Mouse (Mus musculus) embryo, embryonic 10.5 days (tissue): ENCODE data around the gene A130010J15Rik.

Experiments used
- DNase-seq: peaks from one replicate; pipeline ENCODE4 v3.0.0-alpha.2; 2015; ENCODE audit warnings: low spot score

A130010J15Rik gene

GRCm38 (mm10) chr1:193167746-193168145, at the start of gene A130010J15Rik:
Gene A130010J15Rik, plus strand, starts transcription at chr1:193168046.
- DNase-seq, result no peak

DNA sequence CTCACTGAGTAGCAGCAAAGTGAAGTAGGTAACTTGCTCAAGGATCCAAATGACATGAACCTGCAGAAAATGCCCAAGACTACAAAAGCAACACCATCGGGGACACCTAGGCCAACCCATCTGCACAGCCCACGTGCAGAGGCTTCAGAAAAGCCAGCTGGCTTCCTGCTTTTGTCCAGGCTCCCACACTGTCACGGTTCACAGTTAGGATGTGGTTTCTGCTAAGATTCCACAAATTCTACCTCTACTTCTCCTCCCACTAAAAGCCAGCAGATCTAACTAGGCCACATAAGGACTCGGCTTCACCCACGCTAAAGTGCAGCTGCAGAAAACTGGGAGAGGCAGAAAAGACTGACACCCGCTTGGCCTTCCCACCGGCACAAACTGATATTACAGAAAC, 45.1 kb upstream of the A130010J15Rik start:
- DNase-seq, result no peak

- DNase-seq, result no peak
Measured at GRCm38 (mm10) chr1:193123290-193123689, 44.6 kb upstream of the A130010J15Rik start.

DNA sequence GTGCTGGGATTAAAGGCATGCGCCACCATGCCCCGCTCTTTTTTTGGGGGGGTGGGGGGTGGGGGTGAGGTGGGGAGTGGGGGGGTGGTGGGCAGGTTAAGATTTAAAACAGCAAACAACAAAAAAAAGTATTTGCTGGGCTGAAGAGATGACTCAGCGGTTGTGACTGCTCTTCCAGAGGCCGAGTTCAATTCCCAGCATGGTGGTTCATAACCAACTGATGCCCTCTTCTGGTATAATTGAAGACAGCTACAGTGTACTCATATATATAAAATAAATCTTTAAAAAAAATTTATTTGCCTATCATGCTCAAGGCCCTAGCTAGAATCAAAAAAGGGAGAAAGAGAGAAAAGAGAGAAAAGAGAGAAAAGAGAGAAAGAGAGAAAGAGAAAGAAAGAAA, 42.0 kb upstream of the A130010J15Rik start:
- no peak for DNase-seq

GRCm38 (mm10) chr1:193128055-193128454, 39.8 kb upstream of the A130010J15Rik start:
- no peak for DNase-seq

DNA sequence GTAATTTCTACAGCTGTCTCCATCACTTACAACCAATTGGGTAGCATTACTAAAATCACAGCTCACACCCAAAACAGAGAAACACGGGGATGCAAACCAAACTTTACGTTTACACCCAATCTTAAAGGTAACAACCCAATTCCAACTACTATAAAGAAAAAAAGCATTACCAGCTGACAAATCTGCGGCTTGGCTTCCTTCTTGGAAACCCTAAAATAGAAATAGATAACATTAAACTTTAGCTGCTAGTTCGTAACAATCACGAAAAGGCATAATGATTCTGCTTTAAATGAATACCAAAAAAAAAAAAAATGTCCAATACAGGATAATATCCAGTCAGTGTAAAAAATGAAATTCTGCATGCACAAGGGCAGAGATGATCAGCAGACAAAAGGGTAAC, 38.5 kb upstream of the A130010J15Rik start:
- DNase-seq, result no peak

DNA sequence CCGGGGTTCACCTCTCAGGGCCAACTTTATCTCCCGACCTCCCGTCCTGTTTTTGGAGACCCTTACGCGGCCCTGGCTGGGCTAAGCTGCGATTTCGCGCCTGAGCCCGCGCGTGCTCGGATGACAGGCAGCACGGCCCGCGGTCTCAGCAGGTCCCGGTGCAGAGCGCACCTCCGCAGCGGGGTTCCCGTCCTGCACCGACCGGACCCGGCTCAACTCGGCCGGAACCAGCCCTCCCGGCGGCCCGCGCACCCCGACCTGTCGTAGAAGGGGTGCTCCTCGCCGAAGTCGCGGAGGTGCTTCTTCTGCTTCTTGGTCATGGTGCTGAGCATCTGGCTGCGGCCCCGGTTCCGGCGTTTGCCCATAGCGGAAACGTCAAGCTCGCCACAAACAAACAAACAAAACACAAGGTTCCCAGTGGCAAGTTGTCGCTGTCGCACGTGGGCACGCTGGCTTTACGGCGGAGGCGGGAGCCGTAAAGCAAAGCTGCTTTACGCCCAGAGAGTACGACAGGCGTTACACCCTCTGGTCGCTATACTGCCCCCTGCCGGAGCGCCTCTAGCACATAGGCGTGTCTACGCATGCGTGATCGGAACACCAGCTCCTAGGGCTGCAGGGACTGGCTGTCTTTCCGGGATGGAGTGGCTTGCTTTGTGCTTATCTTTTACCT, 37.9 kb upstream of the A130010J15Rik start, which contains the start of gene Diexf:
Gene Diexf (minus strand): TSS at position 487 of the 670 bp plus-strand sequence.
- DNase-seq, result peak; percentile 100

GRCm38 (mm10) chr1:193130456-193130825, 37.4 kb upstream of the A130010J15Rik start:
- DNase-seq, result no peak

GRCm38 (mm10) chr1:193130839-193131238, 37.0 kb upstream of the A130010J15Rik start:
- no peak for DNase-seq

DNA sequence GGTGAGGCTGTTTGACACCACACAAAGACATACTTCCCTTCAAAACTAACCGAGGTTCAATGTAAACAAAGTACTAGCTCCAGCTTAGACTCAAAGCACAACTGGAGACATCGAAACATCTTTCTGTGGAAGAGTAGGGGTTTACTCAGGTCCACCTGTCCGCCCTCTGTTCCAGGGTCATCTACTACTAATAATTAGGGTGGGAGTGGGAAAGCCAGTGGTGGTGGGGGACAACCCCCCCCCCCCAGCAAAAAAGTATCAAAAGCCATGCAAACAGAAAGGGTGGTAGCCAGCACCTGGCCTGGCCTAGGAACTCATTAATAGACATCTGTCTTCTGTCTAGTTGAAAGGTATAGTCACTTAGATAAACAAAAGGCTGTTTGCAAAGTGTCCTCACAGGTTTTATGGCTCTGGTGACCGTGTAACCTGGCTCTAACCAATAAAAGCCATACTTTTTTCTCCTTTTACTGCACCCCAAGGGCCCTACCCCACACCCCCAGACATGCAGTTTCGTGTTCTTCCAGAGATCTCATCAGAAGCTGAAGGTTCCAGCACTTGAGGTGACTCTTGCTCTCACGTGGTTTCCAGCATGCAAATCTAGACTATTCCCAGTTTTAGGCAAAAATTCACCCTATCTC, 36.4 kb upstream of the A130010J15Rik start:
- DNase-seq, result no peak

GRCm38 (mm10) chr1:193132385-193132784, 35.5 kb upstream of the A130010J15Rik start:
- DNase-seq, result no peak

DNA sequence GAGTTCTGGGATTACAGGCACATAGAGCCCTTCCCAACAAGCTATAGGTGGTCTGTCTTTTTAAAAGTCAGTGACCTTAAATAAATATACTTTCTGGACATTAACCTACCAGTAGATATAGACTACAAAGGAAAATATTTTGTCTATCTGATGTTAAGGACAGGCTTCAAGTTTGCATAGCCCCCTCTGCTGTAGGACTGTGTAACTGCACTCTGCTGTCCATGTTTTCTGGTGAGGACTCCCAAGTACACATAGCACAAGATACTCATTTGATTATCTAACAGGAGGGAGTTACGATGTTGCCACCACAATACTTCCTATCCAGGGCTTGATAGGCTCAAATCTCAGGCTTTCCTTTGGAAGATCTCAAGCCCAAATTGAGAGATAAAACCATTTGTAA, 34.1 kb upstream of the A130010J15Rik start:
- peak; percentile 8 for DNase-seq

DNA sequence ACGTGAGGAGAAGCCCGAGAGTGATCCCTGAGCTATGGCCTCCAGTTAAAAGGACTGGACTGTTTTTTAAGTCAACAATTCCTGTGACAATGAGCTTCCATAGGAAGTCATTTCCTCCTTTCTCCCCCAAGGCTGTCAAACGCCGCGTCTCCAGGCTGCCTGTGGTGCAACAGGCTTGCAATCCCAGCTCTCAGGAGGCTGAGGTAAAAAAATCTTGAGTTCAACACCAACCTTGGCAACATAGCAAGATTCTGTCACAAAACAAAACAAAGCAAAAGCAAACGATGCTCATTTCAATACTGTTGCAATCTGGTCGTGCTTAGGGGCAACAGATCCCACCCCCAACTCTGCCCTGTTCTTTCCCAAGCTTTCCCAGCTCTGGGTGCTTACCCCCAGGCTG, 29.8 kb upstream of the A130010J15Rik start:
- no peak for DNase-seq

DNA sequence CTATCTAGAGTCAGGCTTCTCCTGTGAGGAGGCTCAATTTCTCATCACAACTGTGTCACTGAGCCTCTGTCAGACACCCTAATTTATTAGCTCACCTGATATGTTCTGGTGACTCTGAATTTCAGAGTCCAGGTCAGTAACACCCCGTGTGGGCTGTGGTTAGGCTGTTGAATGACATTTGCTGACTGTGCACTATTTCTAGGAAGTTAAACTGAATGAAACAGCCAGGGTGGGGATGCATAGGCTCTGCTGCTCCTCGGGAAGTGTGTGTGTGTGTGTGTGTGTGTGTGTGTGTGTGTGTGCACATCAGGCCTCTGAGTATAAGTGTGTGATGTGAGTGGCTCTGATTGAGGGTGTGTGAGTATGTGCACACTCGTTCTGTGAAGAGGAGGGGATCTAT, 29.2 kb upstream of the A130010J15Rik start:
- no peak for DNase-seq

DNA sequence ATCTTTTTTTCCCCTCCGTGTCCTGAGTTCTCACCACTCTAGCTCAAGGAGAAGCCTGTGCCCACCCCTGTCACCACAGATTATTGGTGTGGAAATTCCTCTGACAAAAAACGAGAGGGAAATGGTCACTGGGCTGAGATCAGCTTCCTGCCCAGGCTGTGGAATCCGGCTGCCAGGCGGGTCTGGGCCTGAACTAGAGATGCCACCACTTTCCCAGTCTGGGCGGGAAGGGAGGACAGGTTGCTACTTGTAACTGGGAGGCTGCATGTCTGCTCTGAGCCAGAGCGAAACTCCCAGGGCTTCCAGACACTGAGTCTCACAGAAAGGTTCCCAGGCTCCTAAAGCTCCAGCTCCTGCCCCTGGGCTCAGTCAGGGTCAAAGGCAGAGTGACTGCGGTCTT, 26.7 kb upstream of the A130010J15Rik start:
- no peak for DNase-seq

- DNase-seq, result no peak
Measured at GRCm38 (mm10) chr1:193142517-193143062, 25.3 kb upstream of the A130010J15Rik start.

DNA sequence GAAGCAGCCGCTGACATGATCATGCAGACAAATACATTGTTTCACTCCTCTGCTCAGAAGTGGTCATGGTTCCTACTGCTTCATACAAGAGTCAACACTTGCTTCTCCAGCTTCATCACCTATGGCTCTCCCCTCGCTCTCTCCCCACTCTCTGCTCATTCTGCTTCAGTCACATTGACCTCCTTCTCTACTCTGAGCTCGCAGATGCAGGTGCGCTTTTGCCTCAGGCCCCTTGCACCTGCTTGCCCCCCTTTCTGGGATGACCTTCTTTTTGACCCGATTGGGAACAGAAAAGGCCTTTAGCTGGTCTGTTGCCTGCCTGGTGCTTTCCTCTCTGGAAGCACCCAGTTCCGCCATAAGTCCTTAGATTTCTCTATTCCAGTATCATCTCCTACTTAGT, 23.3 kb upstream of the A130010J15Rik start:
- DNase-seq, result no peak

GRCm38 (mm10) chr1:193145101-193145500, 22.7 kb upstream of the A130010J15Rik start:
- DNase-seq, result no peak

GRCm38 (mm10) chr1:193146416-193146815, 21.4 kb upstream of the A130010J15Rik start:
- DNase-seq, result no peak

GRCm38 (mm10) chr1:193149231-193149630, 18.6 kb upstream of the A130010J15Rik start:
- no peak for DNase-seq

DNA sequence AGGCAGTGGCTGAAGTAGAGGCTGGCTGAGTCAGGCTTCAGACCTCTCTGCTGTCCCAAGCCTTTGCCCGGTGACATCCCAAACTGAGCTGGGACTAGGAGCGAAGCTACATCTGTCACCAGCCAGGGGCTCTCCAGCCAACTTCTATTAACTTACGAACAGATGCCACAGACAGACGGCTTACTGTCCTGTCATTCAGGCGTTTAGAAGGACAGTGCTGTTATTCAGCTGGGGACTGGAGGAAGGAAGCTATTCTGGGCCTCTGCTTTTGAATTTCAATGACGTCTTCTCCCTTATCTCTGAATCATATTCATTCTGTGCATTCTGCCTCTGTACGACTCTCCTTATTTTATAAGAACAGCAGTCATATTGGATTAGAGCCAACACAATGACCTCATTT, 16.7 kb upstream of the A130010J15Rik start:
- DNase-seq, result no peak

GRCm38 (mm10) chr1:193152872-193153271, 15.0 kb upstream of the A130010J15Rik start, which contains the start of gene Irf6:
Gene Irf6, plus strand, starts transcription at chr1:193153111.
- peak; percentile 70 for DNase-seq

DNA sequence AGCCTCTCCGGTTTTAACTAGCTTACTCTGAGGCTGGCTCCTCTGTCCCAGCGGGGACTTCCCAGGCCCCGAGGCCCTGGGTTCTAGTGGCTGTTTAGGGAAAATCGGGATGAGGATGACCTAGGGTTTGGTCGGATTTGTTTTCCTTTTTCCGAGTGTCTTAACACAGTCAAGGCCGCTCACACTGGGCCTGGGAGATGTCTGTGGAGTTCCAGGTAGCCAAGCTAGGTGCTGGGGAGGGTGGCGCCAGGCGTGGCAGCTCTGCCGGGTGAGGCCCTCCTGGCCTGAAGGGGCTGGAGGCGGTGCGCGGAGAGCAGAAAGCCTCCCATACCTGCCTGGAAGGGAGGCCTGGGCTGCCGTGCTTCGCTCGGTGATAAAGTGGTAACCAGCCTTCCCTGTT, 14.3 kb upstream of the A130010J15Rik start:
- no peak for DNase-seq
